Mouse (Mus musculus): ENCODE results near the gene Vim.

Vim gene

GRCm38 (mm10) chr2:13573408-13574065 lies at the start of gene Vim:
TSS of gene Vim (plus strand) at chr2:13573927.
- peak; percentile 57 for DNase-seq (ENCODE audit: low read depth, low spot score)

GRCm38 (mm10) chr2:13526205-13526604 lies 47.5 kb upstream of the Vim start:
- DNase-seq (ENCODE audit: low read depth, low spot score), result no peak

- no peak for DNase-seq (ENCODE audit: low read depth, low spot score)
Measured at GRCm38 (mm10) chr2:13527125-13527524, 46.6 kb upstream of the Vim start.

DNA sequence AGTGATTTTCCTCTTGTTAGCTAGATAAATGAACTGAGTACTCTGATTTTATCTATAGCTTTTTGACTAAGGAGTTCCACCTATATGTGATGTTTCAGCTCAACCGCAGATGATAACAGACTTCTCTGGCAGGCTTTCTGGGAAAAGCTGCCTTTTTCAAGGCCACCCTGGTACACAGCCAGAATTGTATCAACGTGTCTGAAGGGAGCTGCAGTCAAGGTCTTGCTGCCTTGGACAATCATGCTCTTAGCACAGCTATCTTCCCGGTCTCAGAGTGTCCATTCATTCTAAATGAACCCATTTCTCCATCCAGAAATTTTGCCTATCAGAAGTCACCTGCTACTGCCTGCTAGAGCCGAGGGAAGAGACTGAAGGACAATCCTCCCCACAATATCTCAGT lies 46.2 kb upstream of the Vim start:
- DNase-seq (ENCODE audit: low read depth, low spot score), result peak; percentile 29

GRCm38 (mm10) chr2:13529253-13529933 lies 44.3 kb upstream of the Vim start:
- DNase-seq (ENCODE audit: low read depth, low spot score), result no peak

DNA sequence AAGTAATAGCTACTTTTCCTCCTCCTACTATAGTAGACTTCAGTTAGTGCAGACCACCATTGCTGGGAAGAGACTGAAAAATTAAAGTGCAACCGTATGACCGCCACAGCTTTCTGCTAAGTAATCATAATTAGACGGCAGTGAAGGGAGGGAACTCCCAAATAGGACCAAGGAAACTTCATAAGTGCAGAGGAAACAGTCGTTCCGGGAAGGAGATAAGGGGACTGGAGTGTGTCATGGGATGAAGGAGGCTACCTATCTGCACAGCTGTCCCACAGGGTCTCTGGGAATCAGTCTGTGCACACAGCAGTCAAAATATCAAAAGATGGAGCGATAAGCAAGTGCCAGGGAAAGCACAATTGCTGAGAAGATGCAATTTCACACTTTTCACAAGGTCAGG lies 43.1 kb upstream of the Vim start:
- no peak for DNase-seq (ENCODE audit: low read depth, low spot score)

- DNase-seq (ENCODE audit: low read depth, low spot score), result no peak
Measured at GRCm38 (mm10) chr2:13536747-13537146, 37.0 kb upstream of the Vim start.

- no peak for DNase-seq (ENCODE audit: low read depth, low spot score)
Measured at GRCm38 (mm10) chr2:13537733-13538132, 36.0 kb upstream of the Vim start.

- DNase-seq (ENCODE audit: low read depth, low spot score), result no peak
Measured at GRCm38 (mm10) chr2:13538258-13538657, 35.5 kb upstream of the Vim start.

- DNase-seq (ENCODE audit: low read depth, low spot score), result no peak
Measured at GRCm38 (mm10) chr2:13538704-13539377, 34.9 kb upstream of the Vim start.

- no peak for DNase-seq (ENCODE audit: low read depth, low spot score)
Measured at GRCm38 (mm10) chr2:13539860-13540259, 33.9 kb upstream of the Vim start.

GRCm38 (mm10) chr2:13543519-13544124 lies 30.1 kb upstream of the Vim start:
- DNase-seq (ENCODE audit: low read depth, low spot score), result no peak

DNA sequence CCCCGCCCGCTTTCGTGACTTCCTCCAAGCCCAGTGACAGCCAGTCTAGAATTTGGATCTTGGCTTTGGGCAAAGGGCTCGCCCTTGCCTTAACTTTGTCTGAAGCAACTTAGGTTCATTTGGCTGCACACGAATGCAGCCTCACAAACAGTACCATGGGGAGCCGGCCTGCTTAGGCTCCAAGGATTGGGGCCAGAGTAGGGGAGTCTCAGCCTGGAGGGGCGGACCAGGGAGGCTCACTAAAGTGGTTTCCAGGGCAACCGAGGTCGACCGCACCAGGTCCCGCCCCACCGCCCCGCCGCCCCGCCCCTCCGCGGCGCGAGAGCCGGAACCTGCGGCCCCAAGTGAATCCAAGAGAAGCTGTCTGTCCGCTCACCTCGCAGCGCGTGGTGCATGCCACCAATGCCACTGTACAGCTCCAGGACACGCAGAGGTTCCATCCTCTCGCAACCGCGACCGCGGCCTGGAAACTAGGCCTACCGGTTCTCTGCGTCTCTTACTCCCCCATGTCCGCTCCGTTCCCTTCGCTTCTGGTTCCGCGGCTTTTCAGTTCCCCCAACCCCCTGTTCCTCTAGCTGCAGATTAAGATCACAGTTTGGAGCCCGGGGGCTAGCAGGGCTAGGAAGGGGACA lies 29.4 kb upstream of the Vim start, which contains the start of gene Trdmt1:
Gene Trdmt1, minus strand, starts transcription at position 476 of the 632 bp plus-strand sequence.
- DNase-seq (ENCODE audit: low read depth, low spot score), result peak; percentile 92

- DNase-seq (ENCODE audit: low read depth, low spot score), result peak; percentile 41
Measured at GRCm38 (mm10) chr2:13548749-13549148, 25.0 kb upstream of the Vim start.

DNA sequence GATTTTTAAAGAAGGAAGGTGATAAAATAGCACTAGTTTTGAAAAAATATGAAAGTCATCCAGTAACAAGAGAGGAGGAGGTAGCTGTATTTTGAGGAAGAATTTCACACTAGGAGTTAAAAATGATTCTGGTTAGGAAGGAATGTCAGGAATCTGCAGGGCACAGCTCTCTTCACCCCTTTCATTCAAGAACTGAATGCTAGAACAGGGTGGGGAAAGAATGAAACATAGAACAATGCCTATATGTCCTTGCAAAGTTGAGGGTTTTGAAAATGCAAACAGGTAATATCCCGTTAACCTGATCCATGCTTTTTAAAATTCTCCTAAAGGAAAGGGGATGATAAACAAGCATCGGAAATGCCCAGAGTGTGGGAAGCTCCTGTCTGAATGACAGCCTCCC lies 19.8 kb upstream of the Vim start:
- DNase-seq (ENCODE audit: low read depth, low spot score), result no peak

- no peak for DNase-seq (ENCODE audit: low read depth, low spot score)
Measured at GRCm38 (mm10) chr2:13556239-13556638, 17.5 kb upstream of the Vim start.

GRCm38 (mm10) chr2:13557145-13558030 lies 16.3 kb upstream of the Vim start:
- no peak for DNase-seq (ENCODE audit: low read depth, low spot score)

GRCm38 (mm10) chr2:13558607-13559262 lies 15.0 kb upstream of the Vim start:
- peak; percentile 58 for DNase-seq (ENCODE audit: low read depth, low spot score)

GRCm38 (mm10) chr2:13559303-13559702 lies 14.4 kb upstream of the Vim start:
- no peak for DNase-seq (ENCODE audit: low read depth, low spot score)

DNA sequence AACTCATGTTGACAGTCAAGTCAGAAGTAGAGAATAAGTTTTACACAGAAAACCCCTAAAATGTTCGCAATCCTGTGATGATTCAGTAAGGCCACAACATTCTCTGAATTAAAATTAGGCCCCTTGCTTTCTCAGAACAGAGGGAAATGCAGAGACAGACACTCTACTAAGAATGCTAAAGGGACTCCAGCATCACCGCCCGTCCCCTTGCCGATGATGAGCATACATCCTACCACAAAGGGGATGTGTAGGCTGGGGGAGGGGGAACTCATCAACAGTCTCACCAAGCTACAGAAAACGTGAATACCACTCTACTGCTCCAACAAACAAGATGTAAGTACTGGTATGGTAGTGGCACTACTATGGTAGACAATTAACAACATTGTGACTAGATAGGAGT lies 14.0 kb upstream of the Vim start:
- DNase-seq (ENCODE audit: low read depth, low spot score), result no peak
